Mouse (Mus musculus) urinary bladder, postnatal 4 days (tissue): Measurements from ENCODE around the gene Zpbp2.

Source experiments
- DNase-seq, 2 experiments: peaks; one replicate each; pipeline ENCODE4 v3.0.0; 2021 to 2022; ENCODE audit warnings: low spot score in 2 of 2

Zpbp2 gene

DNA sequence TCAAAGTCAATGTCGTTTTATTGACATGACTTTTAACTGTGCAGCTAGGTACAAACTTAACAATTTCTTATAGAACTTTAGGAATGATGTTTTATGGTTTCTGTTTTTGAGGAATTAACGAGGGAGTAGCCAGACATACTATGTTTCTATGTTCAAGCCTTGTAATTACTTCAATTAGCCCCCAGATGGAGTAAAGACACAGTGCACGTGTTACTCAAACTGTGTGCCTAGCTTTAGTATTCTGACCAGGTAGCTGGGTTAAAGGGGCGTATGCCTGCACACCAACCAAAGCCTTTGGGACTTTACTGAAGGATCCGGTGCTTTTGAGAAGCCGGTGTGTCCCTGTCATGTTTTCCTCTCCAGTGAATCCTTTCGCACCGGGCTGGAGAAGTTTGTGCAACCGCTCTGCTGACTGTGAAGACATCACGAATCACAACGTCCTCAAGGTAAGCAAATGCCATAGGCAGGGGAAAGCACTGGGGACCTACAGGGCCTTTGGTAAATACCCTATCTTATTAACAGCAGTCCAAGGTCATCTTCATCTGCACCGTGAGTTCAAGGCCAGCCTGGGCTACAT lies 4.3 kb downstream of the Zpbp2 start:
- DNase-seq = peak in 1 of 2 experiments; percentile 52

DNA sequence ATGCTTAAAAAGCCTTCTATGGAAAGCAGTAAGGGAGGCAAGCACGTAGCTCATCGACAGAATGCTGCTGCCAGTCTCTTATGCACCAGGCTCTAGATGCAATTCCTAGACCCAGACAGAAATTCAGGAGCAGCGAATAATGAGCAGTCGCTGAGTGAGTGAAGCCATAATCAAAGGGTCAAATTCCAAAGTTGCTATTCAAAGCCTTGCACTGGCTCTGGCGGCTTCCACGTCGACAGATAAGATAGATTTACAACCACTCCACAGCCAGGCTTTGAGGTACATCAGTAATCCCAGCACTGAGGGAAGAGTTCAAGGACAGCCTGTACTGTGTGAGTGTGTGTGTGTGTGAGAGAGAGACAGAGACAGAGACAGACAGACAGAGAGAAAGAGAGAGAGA lies 10.0 kb downstream of the Zpbp2 start:
- peak in 1 of 2 experiments; percentile 1 for DNase-seq

DNA sequence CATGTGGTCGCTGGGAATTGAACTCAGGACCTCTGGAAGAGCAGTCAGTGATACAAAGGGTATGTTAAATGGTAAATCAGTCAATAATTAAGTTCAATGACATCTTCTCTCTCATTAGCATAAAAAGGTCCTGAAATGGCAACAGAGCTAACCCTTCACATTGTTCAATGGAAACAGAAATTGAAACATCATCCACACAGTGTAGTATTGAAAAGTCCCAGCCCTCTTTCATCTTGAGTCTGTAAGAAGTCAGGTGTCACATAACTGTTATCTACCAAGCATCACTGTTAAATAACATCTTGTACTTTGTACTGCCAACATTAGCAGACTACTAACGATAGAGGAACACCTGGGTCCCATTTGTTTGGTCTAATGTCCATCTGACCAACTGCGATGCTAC lies 12.1 kb downstream of the Zpbp2 start:
- DNase-seq = no peak

- peak in 1 of 2 experiments; percentile 26 for DNase-seq
These were observed 13.1 kb downstream of the Zpbp2 start for GRCm38 (mm10) chr11:98563921-98564414.

DNA sequence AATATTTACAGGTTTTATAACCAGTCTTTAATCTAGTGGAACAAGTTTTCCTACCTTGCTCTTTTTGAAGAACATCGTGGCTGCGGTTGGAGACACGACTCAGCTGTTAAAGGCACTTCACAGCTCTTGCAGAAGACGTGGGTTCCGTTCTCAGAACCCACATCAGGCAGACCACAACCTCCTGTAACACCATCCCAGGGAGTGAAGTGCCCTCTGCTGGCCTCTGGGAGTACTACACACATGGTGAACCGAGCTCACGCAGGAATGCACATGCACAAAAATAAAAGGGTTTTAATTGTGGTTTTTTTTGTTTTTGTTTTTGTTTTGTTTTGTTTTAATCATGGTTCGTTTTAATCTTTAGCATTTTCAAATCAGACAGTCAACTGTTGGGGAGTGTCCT lies 17.4 kb downstream of the Zpbp2 start:
- DNase-seq = no peak

DNA sequence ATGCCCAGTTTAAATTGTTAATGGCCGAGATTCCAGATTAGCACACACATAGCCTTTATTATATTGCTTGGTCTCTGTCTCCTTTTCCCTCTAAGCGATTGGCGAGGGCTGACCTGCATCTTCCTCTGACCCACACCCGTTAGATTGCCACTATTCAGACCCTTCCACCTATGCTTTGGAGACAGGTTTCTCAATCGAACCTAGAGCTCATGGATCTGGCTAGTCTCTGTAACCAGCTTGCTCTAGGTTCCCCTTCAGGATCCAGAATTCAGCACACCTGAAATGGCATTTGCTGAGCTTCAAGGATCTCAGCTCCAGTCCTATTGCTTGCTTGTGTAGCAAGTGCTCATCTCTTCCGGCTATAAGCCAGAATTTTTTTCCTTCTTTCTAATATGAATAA lies 18.6 kb downstream of the Zpbp2 start:
- no peak for DNase-seq

DNA sequence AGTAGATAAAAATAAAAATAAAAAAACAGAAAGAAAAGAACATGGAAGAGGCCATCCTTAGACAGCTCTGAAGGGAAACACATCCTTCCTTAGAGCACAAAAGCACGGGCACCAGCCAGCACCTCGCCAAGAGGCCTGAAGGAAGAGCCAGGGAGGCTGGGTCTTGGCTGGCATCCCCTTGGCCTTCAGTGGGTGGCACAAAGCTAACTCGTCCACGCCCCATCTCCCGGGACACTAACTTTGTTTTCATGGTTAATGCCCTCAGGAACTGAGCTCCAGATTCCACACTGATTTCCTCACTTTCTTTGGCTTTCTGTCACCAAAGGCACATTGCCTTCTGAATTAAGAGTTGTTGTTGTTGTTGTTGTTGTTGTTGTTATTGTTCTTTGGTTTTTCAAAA lies 26.9 kb downstream of the Zpbp2 start:
- no peak for DNase-seq

DNA sequence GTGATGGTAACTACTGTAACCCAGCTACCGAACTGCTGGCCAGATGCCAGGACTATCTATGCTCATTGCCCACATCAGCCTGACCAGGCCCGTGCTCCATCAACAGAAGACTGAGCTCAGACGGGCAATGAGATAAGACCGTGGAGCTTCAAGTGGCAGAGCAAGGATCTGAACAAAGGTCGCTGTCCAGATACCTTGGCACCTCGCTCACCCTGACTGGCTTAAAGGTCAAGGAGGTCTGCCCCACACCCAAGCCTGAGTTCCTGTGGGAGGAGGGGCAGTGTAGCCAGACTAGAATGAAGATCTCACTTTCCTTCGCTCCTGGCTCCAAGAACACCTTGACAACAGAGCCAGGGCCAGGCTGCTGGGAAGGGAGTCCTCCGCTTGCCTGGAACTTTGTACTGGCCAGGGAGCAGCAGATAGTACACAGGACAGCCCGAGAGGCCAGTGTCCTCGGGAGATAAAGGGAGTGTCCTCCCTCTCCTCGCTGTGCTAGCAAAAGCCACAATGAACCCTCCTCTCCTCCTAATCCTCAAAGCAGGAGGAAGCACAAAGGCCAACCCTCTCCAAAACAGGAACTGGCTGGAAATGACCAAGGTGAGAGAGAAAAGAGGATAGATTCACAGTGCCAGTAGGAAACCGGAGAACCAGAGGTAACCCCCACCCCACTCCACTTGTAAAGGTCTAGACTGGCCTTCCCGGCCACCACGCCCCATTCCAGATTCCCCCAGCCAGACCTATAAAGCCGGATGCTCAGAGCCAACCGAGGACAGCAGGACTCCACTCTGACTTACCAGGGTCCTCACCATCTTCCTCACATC lies 29.6 kb downstream of the Zpbp2 start:
- no peak for DNase-seq

GRCm38 (mm10) chr11:98581286-98582029 lies 30.6 kb downstream of the Zpbp2 start:
- no peak for DNase-seq

DNA sequence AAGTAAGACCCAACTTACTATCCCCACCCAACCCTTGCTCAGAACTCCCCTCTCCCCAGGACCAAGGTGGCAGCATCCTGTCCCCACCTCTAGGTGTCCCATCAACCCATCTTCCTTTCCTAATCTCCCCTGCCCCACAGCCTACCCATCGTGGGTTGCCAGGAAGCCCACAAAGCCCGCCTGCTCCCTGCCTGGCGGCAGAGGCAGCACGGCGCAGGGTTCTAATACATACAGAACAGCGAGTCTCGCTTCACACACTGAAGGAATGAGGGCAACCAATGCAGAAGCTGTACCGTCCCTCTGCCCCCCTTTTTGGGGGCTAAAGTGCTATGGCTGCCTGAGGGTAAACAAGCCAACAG lies 31.1 kb downstream of the Zpbp2 start:
- no peak for DNase-seq

DNA sequence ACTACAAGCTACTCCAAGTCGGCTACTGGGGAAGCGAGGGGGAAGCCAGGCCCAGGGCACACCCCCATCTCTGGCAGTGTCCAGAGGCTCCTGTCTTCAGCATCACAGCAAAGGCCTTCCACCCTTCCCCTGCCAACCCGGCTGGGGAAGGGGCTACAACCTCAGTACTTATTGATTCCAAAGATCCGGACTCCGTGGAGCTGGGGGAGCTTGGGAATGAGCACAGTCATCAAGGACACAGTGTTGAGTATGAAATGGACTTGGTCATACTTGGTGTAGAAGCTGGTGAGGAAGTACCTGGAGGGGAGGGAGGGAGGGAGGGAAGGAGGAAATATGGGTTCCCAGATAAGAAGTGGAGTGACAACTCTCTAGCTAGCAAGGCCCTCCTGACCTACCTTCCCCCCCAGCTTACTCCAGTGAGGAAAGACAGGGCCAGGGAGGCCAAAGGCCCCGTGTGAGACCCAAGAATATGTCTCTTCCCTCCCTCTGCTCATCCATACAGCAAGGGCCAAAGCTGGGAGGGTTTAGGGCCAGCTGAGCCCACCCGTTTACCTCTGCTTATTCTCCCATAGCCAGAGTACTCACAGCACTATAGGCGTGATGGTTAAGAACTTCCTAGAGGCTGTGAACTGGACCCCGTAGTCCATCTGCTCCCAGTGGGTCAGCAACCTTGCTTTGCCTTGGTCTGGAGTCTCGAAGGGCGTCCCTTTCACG lies 31.8 kb downstream of the Zpbp2 start:
- no peak for DNase-seq

DNA sequence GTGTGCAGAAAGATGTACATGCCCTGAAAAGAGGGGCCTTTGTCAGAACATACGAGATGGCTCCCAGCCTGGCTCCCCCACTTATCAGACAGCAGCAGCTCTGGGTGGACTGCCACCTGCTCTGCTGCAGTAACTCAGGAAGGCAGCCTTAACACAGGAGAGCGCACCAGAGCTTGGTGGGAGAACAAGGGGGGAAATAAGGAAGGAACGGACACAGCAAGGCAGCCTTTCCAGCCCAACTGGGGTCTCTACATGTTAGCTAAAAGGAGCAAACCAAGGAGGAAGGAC lies 32.3 kb downstream of the Zpbp2 start:
- no peak for DNase-seq

DNA sequence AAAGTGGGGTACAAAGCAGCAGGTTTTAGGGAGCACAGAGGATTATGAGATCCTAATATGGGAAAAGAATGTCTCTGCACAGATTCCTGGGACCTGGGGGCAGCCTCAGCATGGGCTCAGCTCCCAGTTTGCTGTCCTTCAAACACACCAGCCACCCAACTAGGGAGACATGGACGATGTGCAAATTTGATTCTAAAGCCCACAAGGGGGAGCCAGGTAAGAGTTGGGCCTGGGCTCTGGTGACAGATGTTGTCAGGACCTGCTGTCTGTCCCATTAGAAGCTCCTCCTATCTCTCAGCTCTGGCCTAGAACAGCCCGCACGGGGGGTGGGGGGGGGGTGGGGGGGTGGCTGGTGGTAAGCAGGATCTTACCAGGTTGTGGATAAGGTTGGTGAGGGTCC lies 32.7 kb downstream of the Zpbp2 start:
- no peak for DNase-seq

GRCm38 (mm10) chr11:98584146-98584545 lies 33.2 kb downstream of the Zpbp2 start:
- DNase-seq = no peak

- DNase-seq = no peak
These were observed 33.8 kb downstream of the Zpbp2 start for GRCm38 (mm10) chr11:98584629-98585177.

DNA sequence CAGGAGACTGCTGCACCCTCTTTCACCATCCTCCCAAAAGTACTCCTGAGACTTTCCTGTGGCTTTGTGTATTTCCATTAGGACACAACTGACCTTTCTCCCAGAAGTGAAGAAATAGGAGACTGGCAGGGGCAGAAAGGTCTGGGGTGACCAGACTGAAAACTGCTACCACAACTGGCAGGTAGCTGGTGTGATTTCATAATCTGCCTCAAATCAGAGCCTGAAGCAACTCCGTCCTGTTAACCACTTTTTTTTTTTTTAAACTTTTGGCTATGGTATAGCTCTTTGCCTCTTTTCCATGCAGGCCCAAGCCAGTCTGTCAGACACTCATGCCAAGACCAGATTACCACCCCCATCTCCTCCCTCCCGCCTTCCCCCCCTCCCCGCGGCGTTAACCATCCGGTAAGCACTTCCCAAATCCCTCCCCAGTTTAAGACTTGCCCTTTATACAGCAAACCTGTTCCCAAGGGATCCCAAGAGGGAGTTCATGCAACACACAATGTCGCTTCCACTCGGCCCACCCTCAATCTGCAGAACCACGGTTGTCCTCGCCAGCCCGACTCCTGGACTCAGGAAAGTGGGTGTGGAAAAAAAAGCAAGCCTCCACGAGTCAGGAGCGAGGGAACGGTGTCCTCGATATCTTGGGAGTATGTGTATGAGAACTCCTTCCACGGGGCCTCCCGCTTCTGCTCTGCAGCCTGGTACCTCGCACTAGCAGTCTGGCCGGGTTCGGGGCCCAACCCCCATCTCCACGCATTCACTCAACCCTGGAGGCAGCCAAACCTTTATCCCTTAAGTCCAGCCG lies 35.4 kb downstream of the Zpbp2 start:
- no peak for DNase-seq

DNA sequence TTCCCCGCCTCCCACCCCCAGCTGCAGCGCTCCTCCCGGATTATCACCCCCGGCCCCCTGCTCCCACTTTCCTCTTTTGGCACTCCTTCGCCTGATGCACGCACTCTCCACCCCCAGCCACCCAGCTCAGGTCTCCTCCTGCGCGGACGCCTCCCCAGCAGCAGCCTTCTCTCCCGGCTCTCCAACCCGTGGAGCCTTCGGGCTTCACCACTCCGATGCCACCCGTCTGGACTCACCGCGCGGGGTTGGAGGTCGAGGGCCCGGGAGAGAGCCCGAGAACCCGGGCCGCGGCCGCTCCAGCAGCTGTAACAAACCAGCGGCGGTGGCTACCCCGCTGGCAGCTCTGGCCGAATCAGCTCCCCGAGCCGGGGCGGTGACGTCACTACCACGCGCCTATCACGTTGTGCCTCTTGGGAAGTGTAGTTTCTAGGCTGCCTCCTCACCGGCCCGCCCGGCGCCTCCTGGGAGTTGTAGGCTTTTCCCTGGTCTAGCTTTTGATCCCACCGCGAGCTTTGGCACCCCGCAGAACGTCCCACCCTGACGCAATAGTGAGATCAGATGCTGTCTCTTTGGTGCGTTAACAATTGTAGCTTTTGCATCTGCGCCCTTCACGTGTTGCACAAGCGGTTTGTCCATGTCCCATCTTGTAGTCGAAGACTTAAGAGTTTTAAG lies 36.1 kb downstream of the Zpbp2 start, which contains the start of gene Ormdl3:
Ormdl3 (minus strand) TSS at position 477 of the 672 bp plus-strand sequence.
- DNase-seq = peak; percentile 97 to 99

DNA sequence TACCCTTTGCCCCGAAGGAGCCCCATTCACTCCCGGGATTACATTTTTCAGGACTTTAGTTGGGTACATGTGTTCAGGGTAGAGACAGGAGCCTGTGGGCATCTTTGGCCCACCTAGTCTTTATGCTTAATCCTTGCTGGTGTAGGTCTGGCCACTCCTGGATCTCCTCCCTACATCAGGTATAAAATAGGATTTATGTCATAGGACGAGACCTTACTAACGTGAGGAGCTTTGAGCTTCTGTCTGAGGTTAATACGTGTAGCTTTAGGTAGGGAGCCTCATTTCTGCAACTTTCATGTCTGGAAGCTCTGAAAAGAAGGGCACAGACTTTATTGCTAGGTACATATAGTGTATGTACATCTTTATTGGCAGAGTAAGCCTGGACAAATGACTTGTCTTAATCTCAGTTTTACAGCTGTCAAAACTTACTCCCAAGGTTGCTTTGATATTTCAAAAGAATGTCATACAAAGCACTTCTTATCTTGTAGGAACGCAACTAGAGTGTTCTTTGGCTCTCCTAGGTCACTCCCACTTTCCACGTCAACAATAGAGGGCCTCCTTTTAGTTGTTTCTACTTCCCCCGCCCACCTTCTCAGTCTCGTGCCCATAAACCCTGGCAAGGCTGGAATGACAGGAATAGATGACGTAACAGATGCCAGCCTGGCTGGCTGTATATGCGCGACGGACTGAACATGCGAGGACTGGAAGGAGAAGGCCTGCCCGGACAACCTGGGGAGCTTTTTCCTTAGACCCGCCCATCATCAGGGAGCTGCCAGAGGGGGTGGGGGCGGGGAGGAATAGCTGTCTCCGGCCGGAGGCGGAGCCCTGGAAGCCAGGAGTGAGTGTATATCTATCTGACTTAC lies 37.0 kb downstream of the Zpbp2 start:
- DNase-seq = peak; percentile 71 to 75

DNA sequence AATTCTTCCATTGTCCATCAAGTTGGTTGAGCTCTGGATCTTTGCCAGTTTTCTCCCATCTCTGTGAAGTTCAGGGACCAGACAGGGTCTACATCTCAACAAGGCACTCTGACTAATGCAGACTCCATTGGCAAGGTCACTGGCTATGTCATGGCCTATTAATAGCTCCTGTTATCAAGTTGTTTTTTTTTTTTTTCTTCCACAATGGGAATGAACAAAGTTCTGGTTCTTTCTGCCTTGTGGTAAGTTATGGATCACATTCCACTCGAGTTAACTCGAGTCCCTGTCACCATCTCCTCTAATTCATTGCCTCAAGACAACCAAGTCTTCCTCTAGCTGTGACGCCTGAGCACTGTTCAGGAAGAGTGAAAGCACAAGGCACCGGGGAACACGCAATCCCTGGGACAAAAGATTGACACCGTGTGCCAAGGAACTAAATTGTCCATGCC lies 38.0 kb downstream of the Zpbp2 start:
- no peak for DNase-seq
